Mouse (Mus musculus): ENCODE measurements around the gene Stfa3. TPM values are rescaled to one million over a fixed set of nuclear protein-coding genes. Genes with fewer than 3 reads are reported as not detected.

Gene Stfa3
- polyA plus RNA-seq (2012; ENCODE audit: low replicate concordance), result not detected in 2 replicates

GRCm38 (mm10) chr16:36455342-36455802, at the start of gene Stfa3:
Gene Stfa3 (minus strand): TSS chr16:36455392.

GRCm38 (mm10) chr16:36408357-36408756, 46.8 kb downstream of the Stfa3 start, which contains the start of gene Stfa2:
Gene Stfa2 (minus strand): TSS chr16:36408457.

Other genes with a start within 250 kb of the Stfa3 start
- gene Gm5416, start 245.0 kb downstream of the Stfa3 start, polyA plus RNA-seq (2012; ENCODE audit: low replicate concordance), result not detected in 2 replicates
- not detected in 2 replicates for gene 2010005H15Rik, start 233.9 kb downstream of the Stfa3 start, polyA plus RNA-seq (2012; ENCODE audit: low replicate concordance)
- not detected in 2 replicates for gene Stfa1, start 178.4 kb downstream of the Stfa3 start, polyA plus RNA-seq (2012; ENCODE audit: low replicate concordance)
- gene BC117090, start 121.1 kb downstream of the Stfa3 start, polyA plus RNA-seq (2012; ENCODE audit: low replicate concordance), result not detected in 2 replicates
- gene BC100530, start 87.6 kb downstream of the Stfa3 start, polyA plus RNA-seq (2012; ENCODE audit: low replicate concordance), result not detected in 2 replicates
- gene Stfa2, start 46.9 kb downstream of the Stfa3 start, polyA plus RNA-seq (2012; ENCODE audit: low replicate concordance), result not detected in 2 replicates
- not detected in 2 replicates for gene Casr, start 106.7 kb upstream of the Stfa3 start, polyA plus RNA-seq (2012; ENCODE audit: low replicate concordance)
- 0.07 and 0.98 TPM in 2 replicates for gene Cd86, start 210.7 kb upstream of the Stfa3 start, polyA plus RNA-seq (2012; ENCODE audit: low replicate concordance)
- 1.3 and 2.7 TPM in 2 replicates for gene Ildr1, start 238.6 kb upstream of the Stfa3 start, polyA plus RNA-seq (2012; ENCODE audit: low replicate concordance)